Mouse (Mus musculus) olfactory bulb, adult 2 months (tissue): ENCODE measurements around the gene Myo1c.

ENCODE experiments used
- CTCF ChIP-seq: fragments of 200-500 bp; IDR thresholded peaks from 2 replicates; pipeline ENCODE4 v1.5.1; 2012; ENCODE audit warnings: low read depth, mild to moderate bottlenecking, low read length, moderate library complexity; ENCODE audit not compliant: insufficient read depth
- POLR2A ChIP-seq: fragments of 200-500 bp; IDR thresholded peaks from 2 replicates; pipeline ENCODE4 v1.6.1; 2012; ENCODE audit warnings: mild to moderate bottlenecking, low read depth, low read length, moderate library complexity; ENCODE audit not compliant: insufficient read depth

- no peak for TF ChIP-seq CTCF
- TF ChIP-seq POLR2A: no peak
These were observed 23.1 kb downstream of the Myo1c start for GRCm38 (mm10) chr11:75673411-75673810.
